Mouse (Mus musculus): ENCODE data around the gene Tmem170.
A peak's percentile ranks its signal among the peaks of the same experiment; 100 is the strongest.
"Not testable (repeated sequence)": the region's sequence is repeated elsewhere in the genome, so short reads cannot be mapped to it uniquely, and the experiment has no call there.

The Tmem170 gene

DNA sequence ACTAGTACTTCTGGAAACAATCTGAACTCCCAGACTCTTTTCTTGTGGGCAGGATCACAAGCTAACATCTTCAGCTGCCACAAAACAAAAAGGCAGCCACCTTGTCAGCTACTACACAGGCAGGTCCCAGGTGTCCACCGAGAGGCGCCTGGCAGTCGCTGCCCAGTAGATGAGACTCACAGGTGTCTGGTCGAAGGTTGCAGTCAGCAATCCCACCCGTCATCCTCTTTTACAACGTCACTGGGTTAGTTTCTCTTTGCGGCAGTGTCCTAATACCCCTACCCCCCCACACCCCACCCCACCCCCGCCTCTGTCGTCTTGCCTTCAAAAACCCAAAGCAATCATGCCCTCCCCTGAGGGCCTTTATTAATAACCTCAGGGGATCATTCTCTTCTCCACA is 792 bp downstream of the Tmem170 start:
- DNase-seq (ENCODE audit: low read depth in 1 of 2, low spot score in 2 of 2) = no peak

DNA sequence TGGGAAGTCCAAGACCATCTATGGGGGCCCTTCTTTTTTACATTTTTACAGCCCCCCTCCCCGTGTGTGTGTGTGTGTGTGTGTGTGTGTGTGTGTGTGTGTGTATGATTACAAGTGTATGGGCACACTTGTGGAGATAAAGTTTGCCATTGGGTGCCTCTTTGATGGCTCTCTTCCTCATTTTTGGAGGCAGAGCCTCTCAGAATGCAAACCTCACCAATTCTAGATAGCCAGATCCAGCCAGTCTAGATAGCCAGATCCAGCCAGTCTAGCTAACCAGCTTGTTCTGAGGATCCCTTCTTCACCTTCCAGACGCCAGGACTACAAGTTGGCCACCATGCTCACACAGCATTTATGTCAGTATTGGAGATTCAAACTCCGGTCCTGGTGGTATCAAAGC is 5.3 kb downstream of the Tmem170 start:
- DNase-seq (ENCODE audit: low read depth in 1 of 2, low spot score in 2 of 2) = no peak

DNA sequence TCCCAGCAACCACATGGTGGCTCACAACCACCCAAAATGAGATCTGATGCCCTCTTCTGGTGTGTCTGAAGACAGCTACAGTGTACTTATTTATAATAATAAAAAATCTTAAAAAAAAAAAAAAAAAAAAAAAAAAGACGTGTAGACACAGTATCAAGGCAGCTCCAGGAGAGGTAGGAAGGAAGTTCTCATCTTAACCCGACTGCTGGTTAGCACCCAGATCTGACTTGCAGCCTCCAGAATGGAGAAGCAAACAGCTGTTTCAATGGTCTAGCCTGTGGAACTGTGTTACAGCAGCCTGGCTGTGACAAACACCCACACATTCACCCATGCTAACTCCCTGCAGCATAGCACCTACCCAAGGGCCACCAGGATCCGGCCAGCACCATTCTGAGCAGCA is 6.2 kb downstream of the Tmem170 start:
- DNase-seq (ENCODE audit: low read depth in 1 of 2, low spot score in 2 of 2) = no peak

DNA sequence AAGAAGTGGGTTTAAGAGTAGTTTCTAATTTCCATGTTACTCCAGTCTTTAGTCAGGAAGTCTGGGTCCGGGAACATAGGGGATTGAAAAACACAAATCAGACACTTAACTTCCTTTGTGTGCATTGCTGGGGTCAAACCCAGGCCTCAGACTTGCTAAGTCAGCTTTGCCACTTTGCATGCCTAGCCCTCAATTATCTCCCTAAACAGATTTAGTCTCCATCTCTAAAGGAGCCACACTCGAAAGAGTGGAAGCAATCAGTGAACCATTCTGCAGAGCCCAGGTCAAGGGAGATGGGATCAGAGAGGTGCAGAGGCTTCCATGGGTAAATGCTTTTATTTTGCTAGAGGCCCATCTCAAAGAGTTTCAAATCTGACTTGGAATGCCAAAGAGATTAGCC is 7.9 kb downstream of the Tmem170 start:
- DNase-seq (ENCODE audit: low read depth in 1 of 2, low spot score in 2 of 2) = no peak

DNA sequence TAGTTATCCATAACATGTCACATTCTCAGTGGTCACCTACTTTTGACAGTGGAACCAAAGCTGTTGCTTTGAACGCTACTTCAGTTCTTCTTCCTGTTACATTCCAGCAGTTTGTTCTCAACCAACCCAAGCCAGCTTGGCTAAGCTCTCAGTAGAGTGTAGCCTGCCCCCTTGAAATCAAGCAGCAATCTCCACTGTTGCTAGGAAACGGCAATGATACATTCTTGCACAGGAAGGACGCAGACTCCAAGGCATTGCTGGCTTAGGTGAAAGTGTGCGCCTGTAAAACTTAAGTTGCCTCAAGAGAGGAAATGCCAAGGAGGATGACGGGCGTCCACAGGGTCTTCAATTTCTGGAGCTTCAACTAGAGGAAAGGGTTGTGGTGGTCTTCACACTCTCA is 10.7 kb downstream of the Tmem170 start:
- DNase-seq (ENCODE audit: low read depth in 1 of 2, low spot score in 2 of 2) = no peak

DNA sequence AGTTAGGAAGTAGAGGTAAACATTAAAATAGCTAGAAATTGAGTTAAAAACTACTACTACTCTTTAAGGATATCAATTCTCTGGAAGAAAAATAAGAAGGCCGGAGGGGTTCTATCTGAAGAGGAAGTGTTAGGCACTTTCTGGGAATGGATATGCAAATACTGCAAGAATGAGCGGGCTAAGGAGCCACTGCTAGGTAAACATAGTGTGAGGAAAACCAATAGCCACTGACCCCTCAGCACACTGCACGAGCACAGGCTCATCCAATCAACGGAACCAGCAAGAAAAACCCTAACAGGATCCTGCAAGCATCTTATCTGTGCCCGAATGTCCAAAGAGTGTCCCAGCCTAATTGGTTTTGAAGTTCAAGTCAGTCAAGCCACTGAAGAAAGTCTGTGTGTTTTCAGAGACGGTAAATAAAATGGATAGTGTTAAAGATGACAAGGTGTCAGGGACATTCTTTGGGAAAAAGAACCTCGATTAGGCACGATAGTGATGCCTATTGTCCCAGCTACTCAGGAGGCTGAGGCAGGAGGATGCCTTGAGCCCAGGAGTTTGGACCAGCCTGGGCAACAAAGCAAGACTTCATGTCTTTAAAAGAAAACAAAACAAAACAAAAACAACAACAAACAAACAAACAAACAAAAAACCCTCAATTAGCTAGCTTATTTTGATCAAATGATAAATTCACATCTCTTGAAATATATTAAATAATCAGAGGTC is 11.3 kb downstream of the Tmem170 start:
- no peak for DNase-seq (ENCODE audit: low read depth in 1 of 2, low spot score in 2 of 2)

DNA sequence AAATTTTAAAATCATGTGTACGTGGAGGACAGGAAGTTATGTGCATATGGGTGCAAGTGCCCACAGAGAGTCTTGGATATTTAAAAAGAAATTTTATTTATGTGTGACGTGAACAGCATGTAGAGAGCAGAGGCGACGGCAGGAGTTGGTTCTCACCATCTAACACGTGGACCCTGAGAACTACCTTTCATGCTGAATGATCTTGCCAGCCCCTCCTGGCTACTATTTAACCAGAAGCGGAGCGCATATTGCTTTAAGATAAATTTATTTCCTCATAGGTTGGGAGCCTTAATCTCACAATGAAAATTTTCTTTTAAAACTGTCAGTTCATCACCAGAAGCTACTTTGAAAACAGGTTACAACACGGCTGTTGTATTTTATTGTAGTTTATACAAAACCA is 11.9 kb downstream of the Tmem170 start:
- DNase-seq (ENCODE audit: low read depth in 1 of 2, low spot score in 2 of 2) = no peak

DNA sequence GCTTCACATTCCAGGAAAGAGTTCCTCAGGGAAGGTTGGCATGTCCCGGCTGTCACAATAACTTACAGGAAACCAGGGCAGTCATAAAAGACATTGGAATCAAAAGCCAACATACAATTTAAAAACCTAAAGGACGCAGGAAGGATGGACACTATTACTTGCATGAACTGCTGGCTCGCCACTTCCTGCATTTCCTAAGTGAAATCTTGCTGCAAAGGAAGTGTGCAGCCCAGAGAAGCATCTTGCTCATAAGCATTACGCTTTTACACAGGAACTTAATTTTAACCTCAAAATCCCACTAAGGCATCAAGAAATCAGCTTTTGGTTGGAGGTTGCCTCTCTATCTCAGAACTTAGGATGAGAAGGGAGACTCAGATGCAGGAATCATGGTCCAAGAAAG is 13.3 kb downstream of the Tmem170 start:
- DNase-seq (ENCODE audit: low read depth in 1 of 2, low spot score in 2 of 2) = no peak

DNA sequence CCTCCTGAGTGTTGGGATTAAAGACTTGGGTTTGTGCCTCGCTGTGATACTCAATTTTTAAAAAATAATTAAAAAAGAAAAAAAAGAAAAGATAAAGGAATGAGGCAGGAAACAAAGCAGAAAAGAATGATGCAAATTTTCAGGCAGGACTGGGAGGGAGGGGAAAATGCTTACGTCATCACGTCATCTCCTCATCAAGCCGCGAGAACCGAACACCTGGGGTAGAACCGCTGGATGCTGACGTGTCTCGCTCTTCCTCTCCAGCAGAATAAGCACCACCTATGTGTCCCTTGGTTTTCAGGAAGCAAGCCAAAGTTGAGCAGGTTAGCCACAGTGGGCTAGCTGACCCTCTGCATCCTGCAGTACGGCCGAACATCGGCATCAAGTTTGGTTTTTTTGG is 20.6 kb downstream of the Tmem170 start:
- no peak for DNase-seq (ENCODE audit: low read depth in 1 of 2, low spot score in 2 of 2)

DNA sequence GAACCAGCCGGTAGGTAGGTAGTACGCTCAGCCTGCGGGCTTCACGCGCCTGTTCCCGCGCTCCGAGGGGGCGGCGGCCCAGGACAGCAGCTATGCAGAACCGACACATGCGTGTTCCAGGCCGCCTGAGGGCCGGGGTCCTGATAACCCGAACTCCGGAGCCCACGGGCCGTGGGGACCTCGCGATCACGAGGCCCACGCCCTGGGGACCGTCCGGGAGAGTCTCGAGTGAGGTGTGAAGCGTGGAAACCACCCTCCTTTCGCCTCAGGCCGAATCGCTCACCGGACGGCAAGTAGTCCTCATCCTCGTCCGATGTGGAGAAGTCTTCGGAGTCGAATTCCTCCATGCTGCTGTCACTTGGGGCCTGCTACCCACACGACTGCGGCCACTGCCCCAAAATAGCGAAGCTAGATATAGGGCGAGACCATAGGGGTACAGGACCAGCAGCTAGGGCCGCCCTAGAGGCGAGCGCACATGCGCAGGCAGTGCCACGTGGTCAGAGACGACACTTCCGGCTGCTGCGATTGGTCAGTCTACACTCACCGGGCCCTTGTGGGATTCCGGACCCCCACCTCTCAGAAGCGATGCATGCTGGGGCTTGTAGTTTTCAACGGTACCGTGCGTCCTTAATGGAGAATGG is 22.6 kb downstream of the Tmem170 start, which contains the start of gene Cfdp1:
TSS of gene Cfdp1 (minus strand) at position 431 of the 641 bp plus-strand sequence.
- DNase-seq (ENCODE audit: low read depth in 1 of 2, low spot score in 2 of 2) = peak; percentile 83 to 90

DNA sequence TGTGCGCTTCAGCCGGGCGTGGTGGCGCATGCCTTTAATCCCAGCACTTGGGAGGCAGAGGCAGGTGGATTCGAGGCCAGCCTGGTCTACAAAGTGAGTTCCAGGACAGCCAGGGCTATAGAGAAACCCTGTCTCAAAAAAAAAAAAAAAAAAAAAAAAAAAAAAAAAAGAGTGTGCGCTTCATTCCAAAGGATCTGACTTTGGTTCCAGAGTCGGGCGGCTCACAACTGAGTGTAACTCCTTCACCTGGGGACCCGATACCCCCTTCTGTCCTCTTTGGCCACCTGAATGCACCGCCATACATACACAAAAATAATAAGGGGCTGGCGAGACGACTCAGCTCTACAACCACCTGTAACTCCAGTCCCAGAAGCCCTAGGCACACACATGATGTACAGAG is 23.3 kb downstream of the Tmem170 start:
- not testable (repeated sequence) for DNase-seq (ENCODE audit: low read depth in 1 of 2, low spot score in 2 of 2)

DNA sequence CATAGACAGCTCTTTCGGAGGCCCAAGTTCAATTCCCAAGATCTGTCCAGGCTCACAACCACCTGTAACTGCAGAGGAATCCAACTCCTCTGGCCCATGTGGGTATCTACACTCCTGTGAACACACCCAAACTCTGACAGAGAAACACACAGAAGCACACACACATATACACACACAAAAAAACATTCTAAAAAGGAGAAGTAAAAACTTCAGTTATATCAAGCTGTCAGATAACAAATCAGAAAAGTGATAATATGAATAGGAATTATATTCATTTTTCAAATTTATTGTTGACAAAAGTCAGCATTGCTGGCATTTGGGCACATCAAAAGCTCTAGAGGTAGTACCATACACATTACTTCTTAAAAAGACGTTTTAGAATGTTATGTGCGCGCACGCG is 29.8 kb downstream of the Tmem170 start:
- DNase-seq (ENCODE audit: low read depth in 1 of 2, low spot score in 2 of 2) = no peak

DNA sequence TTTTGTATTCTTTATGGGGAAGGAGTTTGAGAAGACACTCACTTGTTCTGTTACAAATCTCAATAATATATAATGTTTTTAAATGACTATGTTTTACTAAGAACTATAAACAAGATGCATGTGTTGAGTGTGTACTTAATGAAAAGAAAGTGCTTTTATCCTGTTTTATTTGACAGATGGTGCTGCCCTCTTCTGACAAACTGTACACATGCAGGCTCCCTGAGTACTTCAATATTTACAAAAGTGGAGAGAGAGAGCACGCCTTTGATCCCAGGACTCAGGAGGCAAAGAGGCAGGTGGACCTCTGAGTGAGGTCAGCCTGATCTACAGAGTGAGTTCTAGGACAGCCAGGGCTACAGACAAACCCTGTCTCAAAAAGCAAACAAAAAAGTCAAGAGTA is 41.0 kb downstream of the Tmem170 start:
- no peak for DNase-seq (ENCODE audit: low read depth in 1 of 2, low spot score in 2 of 2)

DNA sequence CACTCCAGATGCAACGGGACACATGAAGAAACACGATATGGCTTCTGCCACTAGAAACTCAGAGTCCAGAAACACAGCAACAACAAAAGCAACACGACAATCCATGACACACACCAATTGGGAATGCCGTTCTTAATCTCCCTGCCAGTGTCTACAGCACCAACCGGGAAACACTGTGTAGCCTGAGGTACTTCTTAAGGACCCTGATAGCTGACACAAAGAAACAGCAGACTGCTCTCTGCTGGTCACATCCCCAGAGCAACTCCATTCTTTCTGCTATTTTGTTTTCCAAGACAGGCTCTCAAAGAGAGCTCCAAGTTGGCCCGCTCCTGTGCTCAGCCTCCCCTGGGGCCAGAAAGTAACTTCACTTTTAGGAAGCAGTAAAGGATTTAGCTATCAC is 42.5 kb downstream of the Tmem170 start:
- DNase-seq (ENCODE audit: low read depth in 1 of 2, low spot score in 2 of 2) = no peak

DNA sequence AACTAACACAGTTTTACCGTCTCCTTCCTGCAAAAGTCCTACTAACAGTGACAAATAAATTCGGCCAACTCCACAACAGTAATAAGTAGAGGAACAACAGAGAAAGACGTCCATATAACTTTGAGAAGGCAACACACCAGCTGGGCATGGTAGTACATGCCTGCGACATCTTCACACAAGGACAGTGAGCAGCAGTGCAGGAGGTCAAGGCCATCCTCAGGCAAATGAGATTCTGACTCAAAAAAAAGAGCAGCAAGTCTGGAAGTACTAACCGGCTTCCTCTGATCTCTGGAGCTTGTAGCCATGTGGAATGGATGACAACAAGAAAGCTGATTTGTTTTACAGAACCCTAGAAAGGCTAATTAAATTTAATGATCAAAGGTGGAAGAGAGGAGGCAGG is 43.6 kb downstream of the Tmem170 start:
- no peak for DNase-seq (ENCODE audit: low read depth in 1 of 2, low spot score in 2 of 2)

DNA sequence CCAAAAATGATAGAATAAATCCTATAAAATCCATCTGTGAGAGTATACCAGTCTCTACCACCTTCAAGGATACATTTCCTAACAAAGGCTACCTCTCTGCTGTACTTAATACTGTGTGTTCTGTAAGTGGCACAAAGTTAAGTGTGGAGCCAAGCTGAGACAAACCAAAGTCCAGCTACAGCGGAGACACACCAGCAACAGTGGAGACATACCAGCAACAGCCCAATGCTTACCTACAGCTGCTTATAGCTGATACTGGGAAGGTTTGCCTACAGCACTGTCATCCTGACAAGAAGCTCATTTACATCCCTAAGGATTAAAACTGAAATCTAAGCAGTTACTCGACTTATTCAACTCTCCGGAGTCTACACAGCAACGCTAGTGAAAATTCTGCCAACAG is 44.6 kb downstream of the Tmem170 start:
- no peak for DNase-seq (ENCODE audit: low read depth in 1 of 2, low spot score in 2 of 2)

DNA sequence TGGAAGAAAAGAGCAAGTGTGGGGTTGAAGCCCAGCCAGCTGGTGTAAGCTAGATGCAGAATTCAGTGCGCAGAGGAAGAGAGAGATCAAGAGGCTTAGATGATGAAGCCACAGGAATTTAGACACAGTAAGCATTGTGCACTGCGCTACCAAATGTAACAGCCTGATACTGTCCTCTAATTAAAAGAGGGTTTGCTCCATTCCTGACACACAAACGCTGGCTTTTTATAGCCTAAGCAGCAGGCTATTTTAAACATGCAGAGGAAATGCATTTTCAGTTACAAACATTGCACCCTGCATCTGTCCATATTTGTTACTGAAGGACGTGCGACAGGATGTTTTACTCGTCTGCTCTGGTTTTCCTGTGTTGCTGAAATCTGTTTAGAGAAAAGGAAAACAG is 48.0 kb downstream of the Tmem170 start:
- DNase-seq (ENCODE audit: low read depth in 1 of 2, low spot score in 2 of 2) = no peak

DNA sequence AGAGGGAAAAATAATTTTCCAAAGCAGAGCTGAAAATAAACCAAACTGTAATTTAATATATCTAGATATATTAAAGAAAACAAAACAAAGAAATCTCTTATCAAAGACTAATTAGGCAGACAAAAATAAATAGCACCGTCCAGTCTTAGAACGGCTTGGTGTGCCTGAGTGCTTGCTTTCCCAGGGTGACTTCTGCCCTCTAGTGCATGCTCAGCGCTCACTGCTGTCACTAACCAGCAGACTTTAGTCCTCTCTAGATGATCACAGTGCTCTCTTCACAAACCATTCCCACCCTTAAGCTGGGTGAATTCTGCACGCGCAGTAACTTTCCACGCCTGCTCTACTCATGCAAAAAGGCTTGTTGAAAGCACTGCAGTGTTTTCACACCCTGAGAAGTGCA is 51.3 kb downstream of the Tmem170 start:
- DNase-seq (ENCODE audit: low read depth in 1 of 2, low spot score in 2 of 2) = no peak

DNA sequence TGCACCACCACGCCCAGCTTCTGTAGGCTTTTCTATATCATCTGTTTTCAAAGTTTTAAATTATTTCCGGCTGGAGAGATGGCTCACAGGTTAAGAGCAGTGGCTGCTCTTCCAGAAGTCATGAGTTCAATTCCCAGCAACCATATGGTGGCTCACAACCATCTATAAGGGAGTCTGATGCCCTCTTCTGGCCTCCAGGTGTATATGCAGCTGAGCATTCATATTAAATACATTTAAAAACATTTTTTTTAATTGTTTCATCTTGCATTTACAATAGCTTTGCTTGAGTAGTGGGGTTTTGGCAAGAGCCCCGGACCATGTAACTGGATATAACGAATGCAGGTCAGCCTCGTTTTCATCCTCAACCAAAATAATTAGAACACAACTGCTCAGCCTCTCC is 52.2 kb downstream of the Tmem170 start:
- DNase-seq (ENCODE audit: low read depth in 1 of 2, low spot score in 2 of 2) = no peak

DNA sequence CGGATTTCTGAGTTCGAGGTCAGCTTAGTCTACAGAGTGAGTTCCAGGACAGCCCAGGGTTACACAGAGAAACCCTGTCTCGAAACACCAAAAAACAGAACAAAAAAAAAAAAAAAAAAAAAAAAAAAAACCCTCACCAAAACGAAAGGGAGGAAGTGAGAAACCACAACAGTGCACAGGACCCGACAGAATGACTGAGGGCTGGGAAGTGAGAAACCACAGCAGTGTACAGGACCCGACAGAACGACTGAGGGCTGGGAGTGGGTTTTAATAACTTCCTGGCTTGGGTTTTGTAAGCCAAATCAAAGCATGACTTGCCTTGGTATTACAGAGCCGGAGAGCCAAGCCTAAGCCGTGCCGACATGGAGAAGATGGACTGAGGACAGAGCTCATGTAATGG is 55.4 kb downstream of the Tmem170 start:
- peak; percentile 59 to 61 for DNase-seq (ENCODE audit: low read depth in 1 of 2, low spot score in 2 of 2)

DNA sequence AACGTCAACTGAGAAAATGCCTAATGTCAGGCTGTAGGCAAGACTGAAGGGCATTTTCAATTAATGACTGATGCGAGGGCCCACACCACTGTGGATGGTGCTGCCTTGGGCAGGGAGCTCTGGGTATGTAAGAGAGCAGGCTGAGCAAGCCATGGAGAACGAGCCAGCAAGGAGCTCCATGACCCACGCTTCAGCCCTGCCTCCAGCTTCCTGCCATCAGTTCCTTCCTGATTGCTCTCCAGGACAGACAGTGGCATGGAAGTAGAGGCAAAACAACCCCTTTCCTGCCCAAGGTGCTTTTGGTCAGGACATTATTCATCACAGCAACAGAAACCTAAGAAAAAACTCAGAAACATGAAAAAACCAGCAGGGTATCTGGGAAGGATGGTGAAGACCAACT is 55.9 kb downstream of the Tmem170 start:
- DNase-seq (ENCODE audit: low read depth in 1 of 2, low spot score in 2 of 2) = no peak

DNA sequence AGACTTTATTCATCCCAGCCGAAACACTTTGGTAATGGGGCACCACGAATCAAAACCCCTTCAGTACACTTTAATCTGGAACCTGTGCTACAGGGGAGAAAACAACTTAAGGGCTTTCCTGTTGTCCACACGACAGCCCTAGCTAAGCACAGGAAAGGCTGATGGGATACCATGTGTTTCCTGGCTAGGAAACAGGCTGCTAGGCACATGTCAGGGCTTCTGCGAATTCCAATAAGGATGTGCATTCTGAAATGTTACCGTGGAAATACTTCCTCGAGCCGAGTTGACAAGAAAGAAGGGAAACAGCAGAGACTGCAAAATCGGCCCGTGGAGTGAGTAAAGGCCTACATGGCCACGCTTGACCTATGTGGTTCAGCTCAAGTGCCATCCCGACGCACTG is 56.5 kb downstream of the Tmem170 start:
- no peak for DNase-seq (ENCODE audit: low read depth in 1 of 2, low spot score in 2 of 2)

DNA sequence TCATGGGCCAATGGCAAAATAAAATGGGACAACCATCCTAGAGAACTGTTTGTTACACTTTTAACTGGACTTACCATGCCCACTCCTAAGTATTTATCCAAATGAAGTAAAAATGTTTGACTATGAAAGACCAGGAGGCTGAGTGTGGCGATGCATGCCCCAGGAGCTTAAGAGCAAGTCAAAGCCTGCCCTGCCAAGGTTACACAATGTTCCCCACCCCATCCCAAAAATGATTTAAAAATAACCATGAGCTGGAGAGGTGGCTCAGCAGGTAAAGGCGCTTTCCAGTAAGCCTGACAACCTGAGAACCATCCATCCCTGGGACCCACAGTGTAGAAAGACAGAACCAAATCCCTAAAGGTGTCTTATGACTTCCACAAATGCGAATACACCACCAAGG is 58.0 kb downstream of the Tmem170 start:
- no peak for DNase-seq (ENCODE audit: low read depth in 1 of 2, low spot score in 2 of 2)
